Mouse (Mus musculus): Measurements from ENCODE around the gene Arhgef40. TPM values are rescaled to one million over a fixed set of nuclear protein-coding genes. Genes with fewer than 3 reads are reported as not detected.
A peak's percentile ranks its signal among the peaks of the same experiment; 100 is the strongest.

The Arhgef40 gene
- 18.2 and 19.7 TPM in 2 replicates for polyA plus RNA-seq (2015; fragmentation: Nextera tagmentation; extraction: Ambion mirVana)

- H3K9me3 ChIP-seq (ENCODE audit: control insufficient read depth): no peaks in the 10 kb centered on the region
- peak within 1 kb of the TSS; percentile 76 for H3K27ac ChIP-seq (ENCODE audit: low read depth, low read length)
- peak within 1 kb of the TSS; percentile 70 for H3K4me3 ChIP-seq (ENCODE audit: low read depth, low read length)
- H3K27me3 ChIP-seq (replicated peaks; ENCODE audit: control insufficient read depth, insufficient read depth, low read length): no peaks in the 10 kb centered on the region
- H3K4me2 ChIP-seq (replicated peaks; ENCODE audit: low read depth): peak within 1 kb of the TSS; percentile 98
- TF ChIP-seq CTCF (IDR thresholded peaks at IDR 0.05; ENCODE audit: low read depth): no peak
- H3K4me1 ChIP-seq (replicated peaks; ENCODE audit: control insufficient read depth, insufficient read depth, low read length): peaks cover 3% of the 10 kb centered on the region; the same call in 1 of the 2 replicates
- H3K36me3 ChIP-seq (ENCODE audit: control insufficient read depth, insufficient read depth): 0 out of 2 replicates have a peak, but pooled peaks cover 2% of the 10 kb centered on the region
- 2% methylated on average over 66 of the region's 74 CpGs for whole genome bisulfite sequencing
- peak; percentile 49 for ATAC-seq
- peak within 1 kb of the TSS; percentile 68 for H3K9ac ChIP-seq (ENCODE audit: low read depth, low read length)
These were observed at the start of gene Arhgef40 for GRCm38 (mm10) chr14:51984247-51985231. Gene Arhgef40, plus strand, starts transcription at chr14:51984719.

- Histone ChIP-seq H3K9me3 (ENCODE audit: control insufficient read depth) (0 out of 2 replicates have a peak, but pooled peaks cover 7% of the 10 kb centered on the region), H3K9ac (ENCODE audit: low read depth, low read length) (no peak overlapping the region), H3K36me3 (ENCODE audit: control insufficient read depth, insufficient read depth) (no peaks in the 10 kb centered on the region), H3K4me1 (replicated peaks; ENCODE audit: control insufficient read depth, insufficient read depth, low read length) (no peaks in the 10 kb centered on the region), H3K27ac (ENCODE audit: low read depth, low read length) (no peak overlapping the region), H3K27me3 (replicated peaks; ENCODE audit: control insufficient read depth, insufficient read depth, low read length) (no peaks in the 10 kb centered on the region), H3K4me3 (ENCODE audit: low read depth, low read length) (no peak overlapping the region), H3K4me2 (replicated peaks; ENCODE audit: low read depth) (no peak overlapping the region)
- no peak for TF ChIP-seq CTCF (IDR thresholded peaks at IDR 0.05; ENCODE audit: low read depth)
- WGBS: 84% methylated on average over 9 of the region's 9 CpGs
- no peak for ATAC-seq
These were observed 45.5 kb upstream of the Arhgef40 start for GRCm38 (mm10) chr14:51939005-51939404.

DNA sequence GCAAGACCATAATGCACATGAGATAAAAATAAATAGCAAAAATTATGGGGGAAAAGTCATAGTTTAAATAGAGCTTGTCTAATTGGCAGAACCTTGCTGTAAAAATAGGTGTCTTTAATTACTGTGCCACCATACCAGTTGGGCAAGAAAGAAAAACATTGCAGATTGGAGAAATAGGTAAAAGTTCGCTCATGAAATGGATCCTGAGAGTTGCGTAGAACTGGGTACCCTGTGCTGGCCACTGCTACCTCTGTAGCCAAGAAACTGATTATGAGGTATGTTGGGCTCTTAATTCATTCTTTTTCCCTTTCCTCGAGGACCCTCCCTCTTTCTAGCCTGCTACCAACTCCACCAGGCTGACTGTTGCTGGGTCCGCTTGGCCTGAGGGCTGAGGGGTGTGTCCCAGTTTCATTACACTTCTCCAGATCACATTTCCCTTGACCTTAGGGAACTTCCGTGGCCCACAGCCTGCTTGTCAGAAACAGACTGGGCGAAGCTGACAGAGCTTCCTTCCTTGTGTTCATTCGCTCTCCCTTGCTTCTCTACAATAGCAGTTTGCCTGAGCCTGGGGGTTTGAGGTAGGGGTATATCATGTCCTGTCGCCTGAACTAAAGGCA is 43.5 kb upstream of the Arhgef40 start:
- H3K27me3 ChIP-seq (replicated peaks; ENCODE audit: control insufficient read depth, insufficient read depth, low read length): no peaks in the 10 kb centered on the region
- H3K4me1 ChIP-seq (replicated peaks; ENCODE audit: control insufficient read depth, insufficient read depth, low read length): no peaks in the 10 kb centered on the region
- no peak overlapping the region for H3K27ac ChIP-seq (ENCODE audit: low read depth, low read length)
- no peak overlapping the region for H3K9ac ChIP-seq (ENCODE audit: low read depth, low read length)
- H3K4me2 ChIP-seq (replicated peaks; ENCODE audit: low read depth): 0 out of 2 replicates have a peak overlapping the region, but pooled peaks have one; percentile 22
- no peaks in the 10 kb centered on the region for H3K36me3 ChIP-seq (ENCODE audit: control insufficient read depth, insufficient read depth)
- TF ChIP-seq CTCF (IDR thresholded peaks at IDR 0.05; ENCODE audit: low read depth): no peak
- H3K4me3 ChIP-seq (ENCODE audit: low read depth, low read length): no peak overlapping the region
- 35% methylated on average over 8 of the region's 8 CpGs for WGBS
- H3K9me3 ChIP-seq (ENCODE audit: control insufficient read depth): 0 out of 2 replicates have a peak, but pooled peaks cover 7% of the 10 kb centered on the region
- peak; percentile 53; the same call in 1 of the 2 replicates for ATAC-seq

DNA sequence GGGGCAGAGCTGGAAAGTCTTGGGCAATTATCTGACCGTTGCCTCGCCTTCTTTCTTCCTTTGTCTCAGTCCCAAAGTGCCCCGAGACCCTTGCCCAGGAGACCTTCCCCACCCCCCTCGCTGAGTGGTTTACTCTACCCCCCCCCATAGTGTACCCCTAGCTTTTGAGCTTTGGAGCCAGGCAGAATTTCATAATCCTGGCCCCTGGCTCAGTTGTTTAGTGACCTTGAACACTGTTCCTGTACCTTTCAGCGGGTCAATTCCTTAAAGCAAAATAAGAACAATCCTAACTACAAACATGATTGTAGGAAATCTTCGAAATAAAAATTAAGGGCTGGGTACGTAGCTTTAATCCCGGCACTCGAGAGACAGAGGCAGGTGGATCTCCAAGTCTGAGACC is 42.9 kb upstream of the Arhgef40 start:
- Histone ChIP-seq H3K4me2 (replicated peaks; ENCODE audit: low read depth) (0 out of 2 replicates have a peak overlapping the region, but pooled peaks have one; percentile 22), H3K9ac (ENCODE audit: low read depth, low read length) (no peak overlapping the region), H3K27ac (ENCODE audit: low read depth, low read length) (no peak overlapping the region), H3K27me3 (replicated peaks; ENCODE audit: control insufficient read depth, insufficient read depth, low read length) (no peaks in the 10 kb centered on the region), H3K4me3 (ENCODE audit: low read depth, low read length) (no peak overlapping the region), H3K4me1 (replicated peaks; ENCODE audit: control insufficient read depth, insufficient read depth, low read length) (no peaks in the 10 kb centered on the region), H3K9me3 (ENCODE audit: control insufficient read depth) (0 out of 2 replicates have a peak, but pooled peaks cover 4% of the 10 kb centered on the region), H3K36me3 (ENCODE audit: control insufficient read depth, insufficient read depth) (no peaks in the 10 kb centered on the region)
- no peak for TF ChIP-seq CTCF (IDR thresholded peaks at IDR 0.05; ENCODE audit: low read depth)
- no peak for ATAC-seq
- 62% methylated on average over 9 of the region's 9 CpGs for WGBS

GRCm38 (mm10) chr14:51942236-51942635 is 42.3 kb upstream of the Arhgef40 start:
- no peaks in the 10 kb centered on the region for H3K27me3 ChIP-seq (replicated peaks; ENCODE audit: control insufficient read depth, insufficient read depth, low read length)
- TF ChIP-seq CTCF (IDR thresholded peaks at IDR 0.05; ENCODE audit: low read depth): no peak
- no peak overlapping the region for H3K27ac ChIP-seq (ENCODE audit: low read depth, low read length)
- H3K9ac ChIP-seq (ENCODE audit: low read depth, low read length): no peak overlapping the region
- 0 out of 2 replicates have a peak, but pooled peaks cover 4% of the 10 kb centered on the region for H3K9me3 ChIP-seq (ENCODE audit: control insufficient read depth)
- ATAC-seq: no peak
- no peak overlapping the region for H3K4me2 ChIP-seq (replicated peaks; ENCODE audit: low read depth)
- no peak overlapping the region for H3K4me3 ChIP-seq (ENCODE audit: low read depth, low read length)
- no peaks in the 10 kb centered on the region for H3K36me3 ChIP-seq (ENCODE audit: control insufficient read depth, insufficient read depth)
- 68% methylated on average over 7 of the region's 7 CpGs for WGBS
- H3K4me1 ChIP-seq (replicated peaks; ENCODE audit: control insufficient read depth, insufficient read depth, low read length): no peaks in the 10 kb centered on the region

DNA sequence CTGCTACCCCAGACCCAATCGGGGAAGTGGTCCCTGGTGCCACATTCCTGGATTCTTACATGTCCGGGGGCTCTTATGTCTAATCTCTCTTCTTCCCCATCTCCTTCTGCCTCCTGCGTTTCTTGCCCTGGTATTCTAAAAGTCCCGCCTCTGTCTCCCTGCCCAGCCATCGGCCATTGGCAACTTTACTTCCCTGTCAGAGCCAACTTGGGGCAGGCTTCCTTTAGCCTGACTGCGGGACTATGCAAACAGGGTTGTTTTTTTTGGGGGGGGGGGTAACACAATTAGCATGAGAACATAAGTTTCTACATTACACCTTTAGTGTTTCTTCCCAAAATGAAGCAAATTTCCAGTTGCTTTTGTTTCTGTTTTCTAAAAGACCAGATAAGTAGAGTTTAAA is 41.2 kb upstream of the Arhgef40 start:
- H3K36me3 ChIP-seq (ENCODE audit: control insufficient read depth, insufficient read depth): no peaks in the 10 kb centered on the region

More for the DNA sequence above, 41.2 kb upstream of the Arhgef40 start:
- no peak for TF ChIP-seq CTCF (IDR thresholded peaks at IDR 0.05; ENCODE audit: low read depth)
- Histone ChIP-seq H3K9me3 (ENCODE audit: control insufficient read depth) (0 out of 2 replicates have a peak, but pooled peaks cover 3% of the 10 kb centered on the region), H3K9ac (ENCODE audit: low read depth, low read length) (no peak overlapping the region), H3K4me2 (replicated peaks; ENCODE audit: low read depth) (no peak overlapping the region), H3K4me1 (replicated peaks; ENCODE audit: control insufficient read depth, insufficient read depth, low read length) (no peaks in the 10 kb centered on the region), H3K4me3 (ENCODE audit: low read depth, low read length) (no peak overlapping the region), H3K27ac (ENCODE audit: low read depth, low read length) (no peak overlapping the region), H3K27me3 (replicated peaks; ENCODE audit: control insufficient read depth, insufficient read depth, low read length) (no peaks in the 10 kb centered on the region)
- 72% methylated on average over 6 of the region's 6 CpGs for WGBS
- ATAC-seq: no peak
